Mouse (Mus musculus) thymus, adult 2 months (tissue): Measurements from ENCODE around the gene Cnksr3. TPM values are rescaled to one million over a fixed set of nuclear protein-coding genes. Genes with fewer than 3 reads are reported as not detected.

Experiments used
- DNase-seq: peaks from one replicate; pipeline ENCODE4 v3.0.0; 2021
- H3K27ac ChIP-seq: fragments of 200-500 bp; 2 replicates; pipeline ENCODE4 v1.5.1; 2012; ENCODE audit warnings: low read length, control low read depth; ENCODE audit not compliant: control insufficient read depth, insufficient read depth
- H3K27me3 ChIP-seq: fragments of 200-500 bp; 2 replicates; pipeline ENCODE4 v1.6.1; 2012; ENCODE audit warnings: mild to moderate bottlenecking, low read length, moderate library complexity, mixed read lengths; ENCODE audit not compliant: control insufficient read depth, insufficient read depth
- H3K36me3 ChIP-seq: fragments of 200-500 bp; 2 replicates; pipeline ENCODE4 v1.6.1; 2012; ENCODE audit warnings: mild to moderate bottlenecking, low read length, moderate library complexity; ENCODE audit not compliant: control insufficient read depth, insufficient read depth
- H3K4me1 ChIP-seq: fragments of 200-500 bp; replicated peaks from 2 replicates; pipeline ENCODE4 v1.6.1; 2012; ENCODE audit warnings: low read length; ENCODE audit not compliant: control insufficient read depth, insufficient read depth
- H3K4me3 ChIP-seq: fragments of 200-500 bp; 2 replicates; pipeline ENCODE4 v1.5.1; 2012; ENCODE audit warnings: mild to moderate bottlenecking, low read length, control low read depth, moderate library complexity; ENCODE audit not compliant: control insufficient read depth, insufficient read depth
- CTCF ChIP-seq: fragments of 200-500 bp; IDR thresholded peaks from 2 replicates; pipeline ENCODE4 v1.5.1; 2012; ENCODE audit warnings: mild to moderate bottlenecking, control low read depth, low read length, moderate library complexity, borderline replicate concordance; ENCODE audit not compliant: control insufficient read depth, poor library complexity, insufficient read depth; ENCODE audit errors: extremely low read depth
- POLR2A ChIP-seq: fragments of 200-500 bp; IDR thresholded peaks from 2 replicates; pipeline ENCODE4 v1.6.1; 2012; ENCODE audit warnings: mild to moderate bottlenecking, low read length, control low read depth, moderate library complexity; ENCODE audit not compliant: control insufficient read depth, poor library complexity, insufficient read depth; ENCODE audit errors: extremely low read depth
- WGBS: fragments of 180-500 bp; shearing (Covaris S2); methylation state at CpG from one replicate; pipeline ENCODE4 v1.1.7; 2018; 5-methylcytosine and 5-hydroxymethylcytosine counted together
- polyA plus RNA-seq: library from polyadenylated mRNA; depleted of rRNA; stranded (reverse); fragments of >200 nt; gene quantifications from 2 replicates; pipeline ENCODE4 v1.2.3, GENCODE M21; 2012

The Cnksr3 gene
- polyA plus RNA-seq, 1 experiment, result 6.2 TPM

DNA sequence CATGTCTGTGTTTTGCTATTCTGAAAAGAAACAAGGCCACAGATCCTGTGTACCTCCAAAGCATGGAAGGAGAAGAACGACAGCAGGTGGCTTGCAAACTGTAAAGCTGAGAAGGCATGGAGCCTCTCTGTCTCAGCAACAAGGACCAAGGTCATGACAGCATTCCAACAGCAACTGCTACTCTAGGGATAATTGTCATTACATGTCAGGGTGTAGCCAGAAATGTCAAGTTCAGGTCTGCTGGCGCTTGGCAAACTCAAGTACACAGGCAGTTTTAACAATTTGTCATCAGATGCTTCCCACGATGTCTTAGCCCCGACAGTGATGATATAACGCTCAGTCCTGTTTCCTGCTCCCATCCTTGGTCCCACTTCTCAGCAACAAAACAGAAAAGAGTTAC lies 26.0 kb downstream of the Cnksr3 start:
- WGBS, result 90% methylated on average over 5 of the region's 5 CpGs
- no peak for TF ChIP-seq CTCF
- TF ChIP-seq POLR2A, result no peak
- peaks cover 13% of the 10 kb centered on the region for H3K4me1 ChIP-seq

DNA sequence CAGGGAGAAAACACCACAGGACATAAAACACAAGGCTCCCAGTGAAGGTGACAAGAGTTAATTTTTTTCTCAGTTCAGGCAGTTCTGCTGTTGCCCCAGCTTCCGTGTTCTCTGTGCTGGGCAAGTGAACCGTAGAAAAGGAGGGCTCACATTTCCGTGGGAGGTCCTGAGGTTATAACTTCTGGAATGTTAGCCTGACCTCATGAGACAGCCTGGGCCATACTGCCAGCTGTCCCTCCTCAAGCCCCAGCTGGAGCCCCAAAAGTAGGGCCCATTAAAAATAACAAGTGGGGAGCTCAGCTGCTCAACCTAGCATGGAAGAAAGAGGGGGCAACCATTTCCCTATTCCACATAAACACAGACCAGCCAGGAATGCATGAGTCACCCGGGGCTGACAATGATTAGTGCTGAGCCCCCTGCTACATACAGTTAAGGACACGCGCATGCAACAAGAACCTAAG lies 28.8 kb downstream of the Cnksr3 start:
- Histone ChIP-seq H3K4me3 (no peak overlapping the region), H3K36me3 (no peaks in the 10 kb centered on the region), H3K27ac (no peak overlapping the region), H3K27me3 (no peaks in the 10 kb centered on the region), H3K4me1 (peaks cover 21% of the 10 kb centered on the region)
- WGBS, result 43% methylated on average over 6 of the region's 6 CpGs
- TF ChIP-seq POLR2A (no peak), CTCF (no peak)
- DNase-seq, result no peak

More for the DNA sequence above, 26.0 kb downstream of the Cnksr3 start:
- H3K36me3 ChIP-seq, result no peaks in the 10 kb centered on the region
- DNase-seq, result no peak
- no peak overlapping the region for H3K4me3 ChIP-seq
- H3K27me3 ChIP-seq, result no peaks in the 10 kb centered on the region
- H3K27ac ChIP-seq, result no peak overlapping the region

DNA sequence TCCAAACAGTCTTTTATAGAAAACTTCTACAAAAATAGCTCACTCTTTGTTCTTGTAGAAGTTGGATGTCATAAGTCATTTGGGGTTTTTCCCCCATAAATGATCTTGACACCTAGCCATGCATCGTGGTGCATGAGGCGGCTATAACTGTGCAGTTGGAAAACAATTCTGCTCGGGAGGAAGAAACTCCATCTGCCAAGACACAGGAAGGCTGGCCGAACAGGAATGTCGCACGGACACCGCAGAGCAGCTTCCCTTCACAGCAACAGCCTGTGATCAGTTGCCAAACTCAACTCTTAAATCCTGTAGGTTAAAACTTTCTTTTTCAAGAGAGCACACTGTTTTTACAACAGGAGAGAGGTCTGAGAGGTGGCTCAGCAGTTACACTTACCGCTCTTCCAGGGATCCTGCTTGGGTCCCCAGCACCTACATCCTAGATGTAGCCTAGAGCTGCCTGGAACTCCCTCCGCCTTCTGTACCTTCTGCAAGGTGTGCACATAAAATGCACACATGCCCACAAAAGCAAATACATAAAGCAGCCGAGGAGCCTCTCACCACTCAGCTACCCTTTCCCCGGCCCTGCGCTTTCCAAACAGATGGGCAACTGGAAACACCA lies 29.4 kb downstream of the Cnksr3 start:
- Histone ChIP-seq H3K36me3 (no peaks in the 10 kb centered on the region), H3K27ac (no peak overlapping the region), H3K27me3 (no peaks in the 10 kb centered on the region), H3K4me1 (peaks cover 25% of the 10 kb centered on the region), H3K4me3 (no peak overlapping the region)
- TF ChIP-seq POLR2A (no peak), CTCF (no peak)
- 30% methylated on average over 12 of the region's 12 CpGs for WGBS
- no peak for DNase-seq

DNA sequence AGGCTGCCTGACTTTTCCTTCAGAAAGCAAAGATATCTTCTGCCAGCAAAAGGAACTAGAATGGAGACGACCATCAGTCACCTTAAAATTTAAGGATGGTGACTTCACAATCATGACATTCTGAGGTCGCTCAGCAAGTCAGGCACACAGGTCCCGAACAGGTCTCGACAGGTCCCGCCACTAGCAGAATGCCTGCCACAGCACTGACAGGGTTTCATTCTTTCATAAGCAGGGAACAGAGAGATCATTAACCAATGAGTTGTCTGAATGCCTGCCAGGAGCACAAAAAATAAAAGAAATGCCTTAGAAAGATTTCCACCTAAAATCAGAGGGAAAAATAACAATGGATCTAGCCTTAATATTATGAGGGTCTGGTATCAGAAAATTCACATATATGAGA lies 31.7 kb downstream of the Cnksr3 start:
- TF ChIP-seq POLR2A (no peak), CTCF (no peak)
- Histone ChIP-seq H3K4me1 (peaks cover 27% of the 10 kb centered on the region), H3K4me3 (no peak overlapping the region), H3K27ac (no peak overlapping the region), H3K27me3 (no peaks in the 10 kb centered on the region), H3K36me3 (no peaks in the 10 kb centered on the region)
- DNase-seq, result no peak
- 91% methylated on average over 5 of the region's 5 CpGs for WGBS

DNA sequence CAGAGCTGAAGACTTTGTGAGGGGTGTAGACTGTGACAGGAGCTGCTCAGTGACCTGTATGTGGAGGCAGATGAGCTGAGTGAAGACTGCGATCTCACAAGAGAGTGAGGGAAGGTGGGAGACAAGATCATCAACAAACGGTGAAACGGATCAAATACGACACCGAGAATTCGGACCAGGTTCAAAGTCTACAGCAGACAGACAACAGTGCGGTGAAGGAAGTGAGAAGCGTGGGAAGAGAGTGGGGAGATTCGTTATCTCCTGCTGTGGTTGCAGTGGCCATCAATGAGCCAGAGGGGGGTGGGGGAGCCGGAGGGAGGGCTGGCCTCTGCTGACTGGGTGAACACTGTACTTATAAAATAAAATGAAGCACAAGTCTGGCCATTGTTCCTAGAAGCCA lies 33.5 kb downstream of the Cnksr3 start:
- H3K4me1 ChIP-seq, result peaks cover 27% of the 10 kb centered on the region
- TF ChIP-seq CTCF (no peak), POLR2A (no peak)
- no peak overlapping the region for H3K4me3 ChIP-seq
- 8% methylated on average over 10 of the region's 10 CpGs for WGBS
- H3K27ac ChIP-seq, result no peak overlapping the region
- no peaks in the 10 kb centered on the region for H3K27me3 ChIP-seq
- no peaks in the 10 kb centered on the region for H3K36me3 ChIP-seq
- DNase-seq, result no peak

DNA sequence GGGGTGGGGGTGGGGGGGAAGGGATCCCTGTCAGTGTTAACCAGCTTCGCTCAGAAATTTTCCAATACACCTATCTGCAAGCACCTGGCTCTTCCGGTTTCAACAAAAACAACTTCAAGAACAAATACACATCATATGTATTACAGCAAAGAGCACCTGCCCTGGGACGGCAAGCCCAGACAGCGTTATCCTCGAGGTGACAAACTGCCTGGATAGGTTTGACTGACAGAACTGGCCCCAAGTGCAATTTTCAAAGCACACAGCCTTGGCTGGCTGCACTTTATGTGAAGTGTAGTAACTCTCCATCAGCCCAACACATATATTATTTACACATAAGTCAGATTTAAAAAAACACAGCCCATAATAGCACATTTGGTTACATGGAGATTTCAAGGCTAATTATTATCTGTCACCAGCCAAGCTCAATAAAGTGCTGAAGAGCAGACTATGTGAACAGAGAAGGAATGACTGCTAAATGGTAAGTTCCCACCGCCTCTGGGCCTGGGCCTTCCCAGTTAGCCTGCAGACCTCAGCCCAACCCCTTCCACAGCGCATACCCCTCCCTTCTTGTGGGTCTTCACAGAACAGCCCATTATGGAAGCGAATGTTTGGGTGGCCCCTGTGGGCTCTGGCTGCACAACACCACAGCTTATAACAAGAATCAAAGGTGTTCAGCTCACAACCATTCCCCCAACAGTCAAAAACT lies 35.7 kb downstream of the Cnksr3 start:
- no peak for DNase-seq
- WGBS, result 91% methylated on average over 8 of the region's 8 CpGs
- peaks cover 18% of the 10 kb centered on the region for H3K4me1 ChIP-seq
- no peaks in the 10 kb centered on the region for H3K27me3 ChIP-seq
- H3K4me3 ChIP-seq, result no peak overlapping the region
- no peaks in the 10 kb centered on the region for H3K36me3 ChIP-seq
- no peak overlapping the region for H3K27ac ChIP-seq
- TF ChIP-seq POLR2A (no peak), CTCF (no peak)

DNA sequence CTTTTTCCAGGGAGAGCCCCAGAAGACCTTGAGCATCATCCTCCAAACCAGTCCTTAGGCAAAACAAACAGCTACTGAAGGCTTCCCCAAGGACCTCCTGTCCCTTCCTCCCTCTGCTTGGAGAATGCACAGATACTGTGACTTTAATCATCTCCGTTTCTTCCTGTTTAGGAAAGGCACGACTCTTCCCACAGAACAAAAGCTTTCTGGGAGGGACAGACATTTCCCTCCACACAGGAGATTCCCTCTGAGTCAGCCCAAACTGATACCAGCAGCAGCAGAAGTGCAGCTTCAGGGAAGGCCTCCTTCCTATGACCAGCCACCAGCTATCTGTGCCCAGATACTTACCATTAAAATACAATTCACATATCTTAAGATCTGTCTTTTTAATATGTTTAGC lies 37.6 kb downstream of the Cnksr3 start:
- TF ChIP-seq POLR2A (no peak), CTCF (no peak)
- no peak for DNase-seq
- WGBS, result 86% methylated on average over 2 of the region's 2 CpGs

More for the DNA sequence above, 37.6 kb downstream of the Cnksr3 start:
- Histone ChIP-seq H3K4me3 (no peak overlapping the region), H3K4me1 (peaks cover 18% of the 10 kb centered on the region), H3K36me3 (no peaks in the 10 kb centered on the region), H3K27ac (no peak overlapping the region), H3K27me3 (no peaks in the 10 kb centered on the region)
